Mouse (Mus musculus): ENCODE measurements around the gene Usp18. TPM values are rescaled to one million over a fixed set of nuclear protein-coding genes. Genes with fewer than 3 reads are reported as not detected.

Gene Usp18
- polyA plus RNA-seq (2012; rRNA removed), result 2.4 and 2.6 TPM in 2 replicates

- WGBS, result 10% methylated on average over 35 of the region's 35 CpGs
- H3K4me1 ChIP-seq (ENCODE audit: control insufficient read depth, insufficient read depth, low read length), result no peaks in the 10 kb centered on the region
- peak; percentile 63 to 66 for DNase-seq
- H3K4me3 ChIP-seq (replicated peaks; ENCODE audit: insufficient read depth, low read depth, low read length), result peak within 1 kb of the TSS; percentile 71
- H3K27me3 ChIP-seq (ENCODE audit: control insufficient read depth, insufficient read depth, low read length), result no peaks in the 10 kb centered on the region; the same call in 1 of the 2 replicates
- no peak within 1 kb of the TSS for H3K27ac ChIP-seq (ENCODE audit: insufficient read depth, low read length)
- TF ChIP-seq CTCF (IDR thresholded peaks at IDR 0.05; ENCODE audit: borderline replicate concordance, insufficient read depth, low read depth, low read length) (no peak), POLR2A (IDR thresholded peaks at IDR 0.05; ENCODE audit: borderline replicate concordance, insufficient read depth, low read length) (no peak)
These were observed at the start of gene Usp18 for GRCm38 (mm10) chr6:121245127-121246036. Gene Usp18 (plus strand): TSS chr6:121245906.

- H3K27ac ChIP-seq (ENCODE audit: insufficient read depth, low read length), result no peak overlapping the region
- WGBS, result 80% methylated on average over 9 of the region's 9 CpGs
- H3K27me3 ChIP-seq (ENCODE audit: control insufficient read depth, insufficient read depth, low read length), result no peaks in the 10 kb centered on the region
- H3K4me1 ChIP-seq (ENCODE audit: control insufficient read depth, insufficient read depth, low read length), result no peaks in the 10 kb centered on the region; the same call in 1 of the 2 replicates
- TF ChIP-seq POLR2A (IDR thresholded peaks at IDR 0.05; ENCODE audit: borderline replicate concordance, insufficient read depth, low read length), result no peak
- no peak for TF ChIP-seq CTCF (IDR thresholded peaks at IDR 0.05; ENCODE audit: borderline replicate concordance, insufficient read depth, low read depth, low read length)
- no peak overlapping the region for H3K4me3 ChIP-seq (replicated peaks; ENCODE audit: insufficient read depth, low read depth, low read length)
- DNase-seq, result no peak
These were observed 47.8 kb upstream of the Usp18 start for GRCm38 (mm10) chr6:121197807-121198365.

DNA sequence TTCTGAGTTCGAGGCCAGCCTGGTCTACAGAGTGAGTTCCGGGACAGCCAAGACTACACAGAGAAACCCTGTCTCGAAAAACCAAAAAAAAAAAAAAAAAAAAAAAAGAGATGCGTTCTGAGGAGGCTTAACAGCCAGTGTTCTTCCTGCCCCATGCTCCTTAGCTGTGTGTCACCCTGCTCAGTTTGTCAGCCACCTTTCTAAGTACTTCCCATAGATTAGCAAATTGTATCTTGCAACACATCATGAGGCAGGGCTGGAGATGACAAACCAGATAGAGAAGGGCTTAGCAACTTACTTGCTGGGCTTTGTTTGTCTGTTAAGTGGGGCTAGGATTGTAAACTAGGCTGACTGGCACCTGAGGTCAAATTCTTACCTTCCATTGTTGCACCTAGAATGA is 45.2 kb upstream of the Usp18 start:
- H3K4me3 ChIP-seq (replicated peaks; ENCODE audit: insufficient read depth, low read depth, low read length), result no peak overlapping the region
- no peak for TF ChIP-seq POLR2A (IDR thresholded peaks at IDR 0.05; ENCODE audit: borderline replicate concordance, insufficient read depth, low read length)
- TF ChIP-seq CTCF (IDR thresholded peaks at IDR 0.05; ENCODE audit: borderline replicate concordance, insufficient read depth, low read depth, low read length), result no peak
- 75% methylated on average over 4 of the region's 4 CpGs for whole genome bisulfite sequencing
- no peak for DNase-seq
- H3K27me3 ChIP-seq (ENCODE audit: control insufficient read depth, insufficient read depth, low read length), result no peaks in the 10 kb centered on the region
- no peak overlapping the region for H3K27ac ChIP-seq (ENCODE audit: insufficient read depth, low read length)
- H3K4me1 ChIP-seq (ENCODE audit: control insufficient read depth, insufficient read depth, low read length), result no peaks in the 10 kb centered on the region

- TF ChIP-seq CTCF (IDR thresholded peaks at IDR 0.05; ENCODE audit: borderline replicate concordance, insufficient read depth, low read depth, low read length) (no peak), POLR2A (IDR thresholded peaks at IDR 0.05; ENCODE audit: borderline replicate concordance, insufficient read depth, low read length) (no peak)
These were observed 43.7 kb upstream of the Usp18 start for GRCm38 (mm10) chr6:121202026-121202425.

GRCm38 (mm10) chr6:121206481-121206880 is 39.2 kb upstream of the Usp18 start:
- Histone ChIP-seq H3K4me1 (ENCODE audit: control insufficient read depth, insufficient read depth, low read length) (no peaks in the 10 kb centered on the region), H3K27me3 (ENCODE audit: control insufficient read depth, insufficient read depth, low read length) (no peaks in the 10 kb centered on the region)
- 80% methylated on average over 5 of the region's 5 CpGs for whole genome bisulfite sequencing

More at GRCm38 (mm10) chr6:121202026-121202425, 43.7 kb upstream of the Usp18 start:
- Histone ChIP-seq H3K4me3 (replicated peaks; ENCODE audit: insufficient read depth, low read depth, low read length) (no peak overlapping the region), H3K27ac (ENCODE audit: insufficient read depth, low read length) (no peak overlapping the region), H3K27me3 (ENCODE audit: control insufficient read depth, insufficient read depth, low read length) (no peaks in the 10 kb centered on the region), H3K4me1 (ENCODE audit: control insufficient read depth, insufficient read depth, low read length) (no peaks in the 10 kb centered on the region)
- no peak for DNase-seq
- WGBS, result 71% methylated on average over 5 of the region's 5 CpGs

GRCm38 (mm10) chr6:121209584-121209983 is 36.1 kb upstream of the Usp18 start:
- Histone ChIP-seq H3K27ac (ENCODE audit: insufficient read depth, low read length) (no peak overlapping the region), H3K27me3 (ENCODE audit: control insufficient read depth, insufficient read depth, low read length) (no peaks in the 10 kb centered on the region), H3K4me3 (replicated peaks; ENCODE audit: insufficient read depth, low read depth, low read length) (no peak overlapping the region), H3K4me1 (ENCODE audit: control insufficient read depth, insufficient read depth, low read length) (no peaks in the 10 kb centered on the region)
- DNase-seq, result no peak
- TF ChIP-seq POLR2A (IDR thresholded peaks at IDR 0.05; ENCODE audit: borderline replicate concordance, insufficient read depth, low read length) (no peak), CTCF (IDR thresholded peaks at IDR 0.05; ENCODE audit: borderline replicate concordance, insufficient read depth, low read depth, low read length) (no peak)
- 89% methylated on average over 2 of the region's 2 CpGs for WGBS

More at GRCm38 (mm10) chr6:121206481-121206880, 39.2 kb upstream of the Usp18 start:
- TF ChIP-seq CTCF (IDR thresholded peaks at IDR 0.05; ENCODE audit: borderline replicate concordance, insufficient read depth, low read depth, low read length) (no peak), POLR2A (IDR thresholded peaks at IDR 0.05; ENCODE audit: borderline replicate concordance, insufficient read depth, low read length) (no peak)
- no peak overlapping the region for H3K4me3 ChIP-seq (replicated peaks; ENCODE audit: insufficient read depth, low read depth, low read length)
- H3K27ac ChIP-seq (ENCODE audit: insufficient read depth, low read length), result no peak overlapping the region
- DNase-seq, result no peak

GRCm38 (mm10) chr6:121210149-121210925 is 35.4 kb upstream of the Usp18 start, which contains the start of gene Tuba8:
Gene Tuba8 (plus strand): TSS chr6:121210696.
- H3K27ac ChIP-seq (ENCODE audit: insufficient read depth, low read length), result no peak within 1 kb of the TSS
- H3K4me1 ChIP-seq (ENCODE audit: control insufficient read depth, insufficient read depth, low read length), result no peaks in the 10 kb centered on the region
- no peak for TF ChIP-seq POLR2A (IDR thresholded peaks at IDR 0.05; ENCODE audit: borderline replicate concordance, insufficient read depth, low read length)
- no peak for TF ChIP-seq CTCF (IDR thresholded peaks at IDR 0.05; ENCODE audit: borderline replicate concordance, insufficient read depth, low read depth, low read length)
- DNase-seq, result peak; percentile 63 to 65
- WGBS, result 3% methylated on average over 30 of the region's 30 CpGs
- peak within 1 kb of the TSS; percentile 54 for H3K4me3 ChIP-seq (replicated peaks; ENCODE audit: insufficient read depth, low read depth, low read length)
- H3K27me3 ChIP-seq (ENCODE audit: control insufficient read depth, insufficient read depth, low read length), result no peaks in the 10 kb centered on the region
